In the genomic region with DNA sequence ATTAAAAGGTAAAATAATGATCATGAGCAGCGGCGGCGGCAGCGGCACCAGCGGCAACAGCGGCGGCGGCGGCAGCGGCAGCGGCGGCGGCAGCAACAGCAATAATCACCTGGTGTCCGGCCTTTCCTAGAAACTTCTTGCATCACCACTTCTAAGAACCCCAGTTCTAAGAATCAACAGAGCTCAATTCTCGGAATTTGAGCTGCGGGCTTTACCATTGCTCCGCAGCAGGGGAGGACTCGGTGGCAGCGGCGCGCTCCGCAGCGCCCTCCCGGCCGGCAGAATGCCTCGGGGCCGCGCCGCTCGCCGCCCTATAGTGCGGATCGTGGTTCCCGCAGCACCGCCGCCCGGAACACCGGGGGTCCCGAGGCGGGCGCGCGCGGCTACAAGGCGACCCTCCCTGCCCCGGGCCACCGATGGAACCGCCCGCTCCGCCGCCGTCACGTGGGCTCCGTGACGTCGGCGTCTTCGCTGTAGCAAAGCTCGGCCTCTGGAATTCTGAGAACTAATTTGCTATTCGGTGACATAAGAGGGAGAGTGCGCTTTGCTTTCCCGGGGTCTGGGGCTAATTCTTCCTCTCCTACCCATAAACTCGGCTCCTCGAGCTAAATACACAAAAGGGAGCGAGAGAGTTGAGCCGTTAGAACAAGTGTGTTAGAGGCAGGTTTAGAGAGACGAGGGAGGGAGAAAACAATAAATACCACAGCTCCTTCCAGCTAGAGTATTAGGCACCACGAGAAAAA, we compare ENCODE assay signal across 8 mouse cellular contexts. TPM values are rescaled to one million over a fixed set of nuclear protein-coding genes. Genes with fewer than 3 reads are reported as not detected.
DNase-seq lines count a peak whose midpoint lies in the region; ATAC-seq and TF ChIP-seq lines count a peak whose summit lies in the region.

A gene (plus strand): TSS at position 17 of the 743 bp plus-strand sequence.
A gene (minus strand): TSS at position 387 of the 743 bp plus-strand sequence.

- H3K36me3 ChIP-seq in intestine, postnatal 0 days (ENCODE audit: control insufficient read depth, insufficient read depth), result no peaks in the 10 kb centered on the region
- H3K36me3 ChIP-seq in midbrain, embryonic 10.5 days, result no peaks in the 10 kb centered on the region

- peak within 1 kb of the TSS; percentile 84 for H3K4me3 ChIP-seq in intestine, postnatal 0 days (ENCODE audit: low read depth, low read length)
- peak within 1 kb of the TSS; percentile 80 for H3K4me3 ChIP-seq in midbrain, embryonic 10.5 days

- peak; percentile 82 for DNase-seq in adrenal gland, adult 8-10 months
- DNase-seq in embryo, embryonic 11.5 days (ENCODE audit: low read depth, low spot score), result peak; percentile 83
- peak; percentile 86 to 88 for DNase-seq in left cerebral cortex, postnatal 36 days (ENCODE audit: low spot score in 2 of 2)
- DNase-seq in midbrain, embryonic 10.5 days (ENCODE audit: low spot score), result peak; percentile 87
- peak; percentile 71 to 77 for DNase-seq in right cerebral cortex, postnatal 36 days (ENCODE audit: low spot score in 2 of 2)
- DNase-seq in urinary bladder, postnatal 4 days (ENCODE audit: low spot score in 2 of 2), result peak; percentile 82 to 85

- intact Hi-C loops in left cerebral cortex, postnatal 36 days (cut with DNase I), result loop anchor here (1.0 to 10.0 kb wide), 9 partner anchors 294 to 1966 kb away; no protein-coding TSS in a partner anchor

- H3K9me3 ChIP-seq in intestine, postnatal 0 days (ENCODE audit: control insufficient read depth), result no peaks in the 10 kb centered on the region
- no peaks in the 10 kb centered on the region for H3K9me3 ChIP-seq in midbrain, embryonic 10.5 days (replicated peaks)

- peak; percentile 29 for ATAC-seq in granulocyte monocyte progenitor cell, adult 5-6 weeks (replicated peaks; ENCODE audit: poor library complexity, severe bottlenecking)
- peak; percentile 82 for ATAC-seq in intestine, postnatal 0 days

- H3K4me1 ChIP-seq in intestine, postnatal 0 days (replicated peaks; ENCODE audit: control insufficient read depth, insufficient read depth, low read length), result peaks cover 10% of the 10 kb centered on the region
- peaks cover 54% of the 10 kb centered on the region for H3K4me1 ChIP-seq in midbrain, embryonic 10.5 days

- peak within 1 kb of the TSS; percentile 85 for H3K4me2 ChIP-seq in intestine, postnatal 0 days (replicated peaks; ENCODE audit: low read depth)

- H3K27me3 ChIP-seq in intestine, postnatal 0 days (replicated peaks; ENCODE audit: control insufficient read depth, insufficient read depth, low read length), result no peaks in the 10 kb centered on the region
- H3K27me3 ChIP-seq in midbrain, embryonic 10.5 days (ENCODE audit: low read depth, poor library complexity, severe bottlenecking), result peaks cover 58% of the 10 kb centered on the region

- H3K27ac ChIP-seq in intestine, postnatal 0 days (ENCODE audit: low read depth, low read length), result peak within 1 kb of the TSS; percentile 100
- peak within 1 kb of the TSS; percentile 98 for H3K27ac ChIP-seq in midbrain, embryonic 10.5 days (replicated peaks)

- TF ChIP-seq CTCF in intestine, postnatal 0 days (IDR thresholded peaks at IDR 0.05; ENCODE audit: low read depth), result 0 out of 2 replicates have a peak, but pooled peaks have one; percentile 15

- WGBS in intestine, postnatal 0 days, result under 1% methylated on average over 64 of the region's 68 CpGs
- under 1% methylated on average over 68 of the region's 68 CpGs for WGBS in midbrain, embryonic 10.5 days

- peak within 1 kb of the TSS; percentile 98 for H3K9ac ChIP-seq in intestine, postnatal 0 days (ENCODE audit: low read depth, low read length)

RNA-seq across cellular contexts. Expression of the first gene that starts in this region (rescaled TPM):
- not detected for total RNA-seq in adrenal gland, adult 8-10 months (2022)
- not detected in 2 replicates for total RNA-seq in granulocyte monocyte progenitor cell, adult 5-6 weeks (2014; fragmentation: Nextera tagmentation)
- total RNA-seq in granulocyte monocyte progenitor cell, adult 5-6 weeks (2017), result not detected in 2 replicates
- polyA plus RNA-seq in intestine, postnatal 0 days (2015; fragmentation: Nextera tagmentation; extraction: Ambion mirVana), result not detected in 2 replicates
- not detected for total RNA-seq in left cerebral cortex, postnatal 36 days (2021)
- not detected in 2 replicates for polyA plus RNA-seq in midbrain, embryonic 10.5 days (2016; fragmentation: Nextera tagmentation; extraction: Ambion mirVana)

RNA-seq across cellular contexts. Expression of the second gene that starts in this region (rescaled TPM):
- total RNA-seq in adrenal gland, adult 8-10 months (2022), result 10 to 100 TPM; 11.5 to 65.2 (median 59.2) TPM
- total RNA-seq in granulocyte monocyte progenitor cell, adult 5-6 weeks (2014; fragmentation: Nextera tagmentation), result 4.4 and 5.7 TPM in 2 replicates
- 1.5 and 2.1 TPM in 2 replicates for total RNA-seq in granulocyte monocyte progenitor cell, adult 5-6 weeks (2017)
- polyA plus RNA-seq in intestine, postnatal 0 days (2015; fragmentation: Nextera tagmentation; extraction: Ambion mirVana), result 2.1 and 2.6 TPM in 2 replicates
- 10 to 100 TPM; 26.0 to 30.1 TPM for total RNA-seq in left cerebral cortex, postnatal 36 days (2021)
- 0.02 and 0.07 TPM in 2 replicates for polyA plus RNA-seq in midbrain, embryonic 10.5 days (2016; fragmentation: Nextera tagmentation; extraction: Ambion mirVana)

Comparison
In these comparisons a context has a peak if more than half of its experiments do, and no peak if none do; other contexts are left out.
1. Peak in every context shown above with its lines: DNase-seq, ATAC-seq, H3K4me3 ChIP-seq and H3K27ac ChIP-seq.
2. Peak in DNase-seq, H3K4me3 ChIP-seq and H3K27ac ChIP-seq in midbrain, embryonic 10.5 days; RNA of the genes that start here not detected or under 1 TPM.